Mouse (Mus musculus) brain, embryonic 14.5 days (tissue): ENCODE measurements around the gene Slfn9. TPM values are rescaled to one million over a fixed set of nuclear protein-coding genes. Genes with fewer than 3 reads are reported as not detected.

Experiments
- DNase-seq: peaks from one replicate; pipeline ENCODE4 v3.0.0-alpha.2; 2011; ENCODE audit warnings: low read depth
- CTCF ChIP-seq: fragments of 200-500 bp; IDR thresholded peaks from 2 replicates; pipeline ENCODE4 v1.5.1; 2012; ENCODE audit warnings: inconsistent platforms, mild to moderate bottlenecking, moderate library complexity, borderline replicate concordance; ENCODE audit not compliant: insufficient read depth, insufficient read length; ENCODE audit errors: extremely low read depth
- POLR2A ChIP-seq: fragments of 200-500 bp; IDR thresholded peaks from 2 replicates; pipeline ENCODE4 v1.6.1; 2012; ENCODE audit warnings: mild to moderate bottlenecking, inconsistent platforms, borderline replicate concordance; ENCODE audit not compliant: poor library complexity, insufficient read depth, insufficient read length, severe bottlenecking; ENCODE audit errors: extremely low read depth
- polyA plus RNA-seq: library from polyadenylated mRNA; depleted of rRNA; stranded (reverse); fragments of >200 nt; gene quantifications from 2 replicates; pipeline ENCODE4 v1.2.3, GENCODE M21; 2012; rRNA removed

Slfn9 gene
- polyA plus RNA-seq, 1 experiment = 2.3 TPM

DNA sequence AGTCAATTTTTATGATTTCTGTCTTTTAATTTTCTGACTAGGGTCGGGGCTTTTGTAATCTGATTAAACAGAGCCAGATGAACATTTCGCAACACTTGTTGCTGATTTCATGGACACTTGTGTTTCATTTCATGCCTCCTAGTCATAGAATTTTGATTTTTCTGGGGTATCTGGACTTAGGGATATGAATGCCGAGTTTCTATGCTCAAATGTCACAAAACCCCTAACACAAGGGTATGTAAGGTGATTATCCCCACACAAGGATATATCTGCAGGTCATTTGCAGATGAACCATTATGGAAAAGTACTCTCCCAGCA is 62.0 kb downstream of the Slfn9 start:
- DNase-seq = peak; percentile 8
- no peak for TF ChIP-seq POLR2A
- no peak for TF ChIP-seq CTCF

DNA sequence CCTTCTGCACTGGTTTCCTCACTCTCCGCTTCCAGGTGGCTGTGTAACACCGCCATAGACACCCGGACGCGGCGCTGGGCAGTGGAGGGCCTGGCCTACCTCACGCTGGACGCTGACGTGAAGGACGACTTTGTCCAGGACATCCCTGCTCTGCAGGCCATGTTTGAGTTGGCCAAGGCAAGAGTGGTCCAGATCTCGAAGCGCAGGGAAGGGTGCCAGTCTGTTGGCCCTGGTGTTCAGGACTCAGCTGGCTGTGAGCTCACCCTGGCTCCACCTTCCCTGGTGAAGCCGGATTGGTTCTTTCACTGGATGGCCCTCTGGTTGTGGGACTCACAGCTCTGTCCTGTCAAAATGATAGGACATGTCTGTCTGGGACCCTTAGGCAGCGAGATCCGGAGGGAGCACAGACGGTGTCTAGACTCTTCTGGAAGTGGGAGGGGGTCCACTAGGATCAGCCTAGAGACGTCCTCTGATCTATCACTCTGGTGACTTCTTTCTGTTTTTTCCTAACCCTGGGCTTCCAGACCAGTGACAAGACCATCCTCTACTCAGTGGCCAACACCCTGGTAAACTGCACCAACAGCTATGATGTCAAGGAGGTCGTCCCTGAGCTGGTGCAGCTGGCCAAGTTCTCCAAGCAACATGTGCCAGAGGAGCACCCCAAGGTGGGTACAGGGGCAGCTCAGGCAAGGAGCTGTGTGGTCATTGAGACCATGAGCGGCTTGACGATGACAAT is 62.6 kb downstream of the Slfn9 start:
- DNase-seq = peak; percentile 2

More for the DNA sequence above, 62.6 kb downstream of the Slfn9 start:
- TF ChIP-seq CTCF (no peak), POLR2A (no peak)

Other genes with a start within 250 kb of the Slfn9 start
- 0.16 and 0.20 TPM in 2 replicates for gene Cct6b, start 227.5 kb downstream of the Slfn9 start, polyA plus RNA-seq
- 13.6 and 13.8 TPM in 2 replicates for gene Zfp830, start 227.5 kb downstream of the Slfn9 start, polyA plus RNA-seq
- gene Lig3, start 210.7 kb downstream of the Slfn9 start, polyA plus RNA-seq = 43.9 and 46.2 TPM in 2 replicates
- gene Rffl, start 120.6 kb downstream of the Slfn9 start, polyA plus RNA-seq = 5.7 and 7.6 TPM in 2 replicates
- 9.5 and 9.7 TPM in 2 replicates for gene Rad51d, start 101.2 kb downstream of the Slfn9 start, polyA plus RNA-seq
- gene Fndc8, start 99.7 kb downstream of the Slfn9 start, polyA plus RNA-seq = 0.03 TPM in 1 of 2 replicates, not detected in the other
- gene Nle1, start 83.4 kb downstream of the Slfn9 start, polyA plus RNA-seq = 59.1 and 92.3 TPM in 2 replicates
- 1.1 and 1.5 TPM in 2 replicates for gene Unc45b, start 81.3 kb downstream of the Slfn9 start, polyA plus RNA-seq
- gene Slfn5, start 40.5 kb downstream of the Slfn9 start, polyA plus RNA-seq = 0.57 and 1.0 TPM in 2 replicates
- gene Slfn8, start 29.0 kb upstream of the Slfn9 start, polyA plus RNA-seq = 0.09 and 0.11 TPM in 2 replicates
- 0.53 and 0.77 TPM in 2 replicates for gene Slfn2, start 73.3 kb upstream of the Slfn9 start, polyA plus RNA-seq
- gene Slfn1, start 125.0 kb upstream of the Slfn9 start, polyA plus RNA-seq = 0.07 TPM in 1 of 2 replicates, not detected in the other
- gene Slfn4, start 183.4 kb upstream of the Slfn9 start, polyA plus RNA-seq = 0.05 and 0.07 TPM in 2 replicates
- gene Slfn3, start 199.5 kb upstream of the Slfn9 start, polyA plus RNA-seq = 0.14 and 0.25 TPM in 2 replicates